Mouse (Mus musculus): ENCODE measurements around the gene Uvrag.
A peak's percentile ranks its signal among the peaks of the same experiment; 100 is the strongest.

Gene Uvrag

GRCm38 (mm10) chr7:99023931-99024330 is 117.0 kb downstream of the Uvrag start:
- peak; percentile 41 for DNase-seq (ENCODE audit: low read depth, low spot score)

GRCm38 (mm10) chr7:99021277-99021676 is 119.7 kb downstream of the Uvrag start:
- no peak for DNase-seq (ENCODE audit: low read depth, low spot score)

GRCm38 (mm10) chr7:99020353-99020752 is 120.6 kb downstream of the Uvrag start:
- DNase-seq (ENCODE audit: low read depth, low spot score): no peak

- no peak for DNase-seq (ENCODE audit: low read depth, low spot score)
These were observed 123.6 kb downstream of the Uvrag start for GRCm38 (mm10) chr7:99017224-99017844.

GRCm38 (mm10) chr7:99015914-99016313 is 125.0 kb downstream of the Uvrag start:
- no peak for DNase-seq (ENCODE audit: low read depth, low spot score)

DNA sequence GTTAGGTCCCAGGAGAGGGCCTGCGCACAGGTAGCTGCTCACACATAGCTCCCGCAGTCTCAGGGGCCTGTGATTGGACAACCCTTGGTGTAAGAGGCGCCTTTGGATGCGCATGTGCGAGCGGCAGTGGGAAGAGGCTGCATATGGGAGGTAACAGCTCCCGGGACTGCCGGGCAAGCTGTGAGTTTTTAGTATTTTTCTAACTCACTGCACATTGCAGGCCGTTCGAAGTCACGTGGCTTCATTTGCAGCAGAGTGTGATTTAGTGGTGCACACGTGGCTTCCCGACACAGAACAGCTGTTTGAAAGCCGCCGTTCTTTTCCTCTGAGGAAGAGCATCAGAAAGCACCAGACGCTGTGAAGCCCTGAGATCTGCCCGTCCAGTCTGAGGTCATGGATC is 125.5 kb downstream of the Uvrag start:
- peak; percentile 70 for DNase-seq (ENCODE audit: low read depth, low spot score)

GRCm38 (mm10) chr7:99014620-99015019 is 126.3 kb downstream of the Uvrag start:
- no peak for DNase-seq (ENCODE audit: low read depth, low spot score)

DNA sequence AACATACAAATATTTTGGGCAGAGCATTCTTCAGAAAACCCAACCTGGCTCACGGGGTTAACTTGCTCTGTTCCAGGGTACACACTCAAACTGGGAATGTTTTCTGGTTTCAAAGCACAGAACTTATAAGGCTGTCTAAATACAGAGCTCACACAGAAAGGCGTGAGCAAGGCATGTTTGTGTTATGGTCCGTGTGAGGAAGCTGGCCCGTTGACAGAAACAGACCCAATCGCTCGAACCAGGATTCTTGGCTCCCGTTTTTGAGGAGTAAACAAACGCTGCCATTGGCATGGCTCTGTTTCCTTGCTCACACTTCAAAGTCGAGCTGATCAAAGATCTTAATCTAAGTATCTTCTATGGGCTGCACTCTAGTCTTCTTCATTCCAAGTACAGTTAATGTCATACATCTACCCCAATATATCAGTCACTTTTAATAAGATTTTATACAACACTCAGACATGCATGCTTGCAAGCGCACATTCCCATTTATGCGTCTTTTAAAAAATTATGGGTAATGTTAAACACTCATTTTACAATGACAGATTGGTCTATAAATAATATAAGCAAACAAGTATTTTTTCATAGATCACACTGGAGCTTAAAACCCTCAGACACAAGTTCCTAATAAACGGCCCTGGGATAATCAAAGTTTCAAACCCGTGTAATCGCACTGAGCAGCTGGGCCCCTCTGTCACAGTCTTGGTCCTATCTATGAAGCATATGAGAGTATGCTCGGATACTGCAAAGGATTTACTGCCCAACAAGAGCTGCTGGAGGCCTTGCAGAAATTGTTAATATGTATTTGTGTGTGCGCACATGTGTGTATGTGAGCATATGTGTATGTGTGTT is 133.2 kb downstream of the Uvrag start:
- DNase-seq (ENCODE audit: low read depth, low spot score): no peak

DNA sequence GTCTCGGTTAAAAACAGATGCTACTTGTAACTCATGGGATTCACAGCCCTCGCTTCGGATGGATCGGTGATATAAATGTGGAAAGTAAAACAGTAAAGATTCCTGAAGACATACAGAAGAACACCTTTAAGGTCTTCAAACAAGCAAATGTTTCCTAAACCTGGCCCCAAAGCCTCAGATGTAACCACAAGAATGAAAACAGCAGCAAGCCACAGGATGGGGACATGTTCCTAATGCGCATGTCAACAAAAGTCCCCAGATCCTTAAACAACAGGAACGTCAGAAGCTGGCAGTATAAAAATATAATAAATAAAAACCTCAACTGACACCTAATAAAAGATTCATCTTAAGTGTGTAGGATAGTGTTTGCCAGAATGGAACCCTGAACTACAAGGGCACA is 137.7 kb downstream of the Uvrag start:
- no peak for DNase-seq (ENCODE audit: low read depth, low spot score)

DNA sequence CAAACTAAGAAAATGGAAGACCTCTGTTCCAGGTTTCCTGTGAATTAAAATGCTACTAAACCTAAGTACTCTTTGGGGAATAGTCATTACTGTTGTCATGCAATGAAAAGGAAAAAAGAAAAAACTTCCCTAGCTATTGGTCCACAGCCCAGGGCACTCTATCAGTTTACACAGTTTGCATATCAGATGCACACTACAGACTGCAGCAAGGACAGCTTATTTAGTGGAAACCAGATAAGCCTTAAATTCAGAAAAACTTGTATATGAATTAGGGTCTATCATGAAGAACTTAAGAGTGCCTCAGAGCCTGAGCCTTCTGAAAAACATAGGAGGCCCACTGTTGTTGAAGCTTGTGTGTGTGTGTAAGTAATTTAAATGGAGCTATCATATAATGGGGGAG is 142.2 kb downstream of the Uvrag start:
- no peak for DNase-seq (ENCODE audit: low read depth, low spot score)

- no peak for DNase-seq (ENCODE audit: low read depth, low spot score)
These were observed 143.2 kb downstream of the Uvrag start for GRCm38 (mm10) chr7:98997760-98998159.

- DNase-seq (ENCODE audit: low read depth, low spot score): no peak
These were observed 144.2 kb downstream of the Uvrag start for GRCm38 (mm10) chr7:98996791-98997190.

DNA sequence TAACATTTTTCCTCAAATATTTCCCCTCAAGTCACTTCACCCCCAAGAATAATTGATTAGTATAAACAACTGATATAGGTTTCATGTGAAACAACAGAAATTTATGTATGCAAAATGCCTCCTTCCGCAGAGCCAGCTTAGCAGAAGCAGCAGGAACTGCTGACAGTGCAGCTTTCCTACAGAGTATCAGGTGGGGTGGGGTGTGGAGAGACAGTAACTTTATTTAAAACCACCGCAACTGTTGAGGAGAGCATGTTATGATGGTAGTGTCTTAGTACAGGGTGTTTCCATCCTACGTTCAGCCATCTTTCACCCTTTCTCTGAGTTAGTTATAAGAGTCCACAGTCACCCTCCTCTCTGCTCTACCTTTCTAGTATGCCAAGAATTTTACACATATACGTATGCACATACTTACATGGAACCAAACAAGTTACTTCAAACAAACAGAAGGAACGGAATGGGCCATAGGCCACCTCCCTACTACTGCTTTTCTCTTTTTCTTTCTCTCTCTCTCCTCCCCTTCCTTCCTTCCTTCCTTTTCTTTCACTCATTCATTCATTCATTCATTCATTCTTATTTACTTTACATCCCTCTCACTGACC is 145.7 kb downstream of the Uvrag start:
- no peak for DNase-seq (ENCODE audit: low read depth, low spot score)

GRCm38 (mm10) chr7:98994137-98994536 is 146.8 kb downstream of the Uvrag start:
- DNase-seq (ENCODE audit: low read depth, low spot score): no peak

DNA sequence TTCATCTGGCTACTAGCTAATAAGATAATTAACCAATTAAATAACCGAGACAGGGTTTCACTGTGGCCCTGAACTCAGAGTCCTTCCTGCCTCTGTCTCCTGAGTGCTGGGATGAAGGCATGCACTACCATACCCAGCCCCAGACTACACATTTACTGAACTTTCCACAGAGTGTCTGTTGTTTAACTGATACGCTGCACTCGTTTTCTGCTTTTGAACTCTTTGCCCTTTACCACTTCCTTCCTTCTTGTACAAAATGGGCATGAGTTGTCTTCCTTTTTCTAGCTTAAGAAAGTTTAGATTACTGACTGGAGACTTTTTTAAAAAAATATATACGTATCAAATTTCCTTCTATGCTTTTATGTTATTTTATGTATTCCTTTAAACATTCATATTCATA is 147.5 kb downstream of the Uvrag start:
- no peak for DNase-seq (ENCODE audit: low read depth, low spot score)

GRCm38 (mm10) chr7:98991204-98991761 is 149.7 kb downstream of the Uvrag start:
- DNase-seq (ENCODE audit: low read depth, low spot score): no peak

- DNase-seq (ENCODE audit: low read depth, low spot score): no peak
These were observed 150.4 kb downstream of the Uvrag start for GRCm38 (mm10) chr7:98990510-98990909.

- DNase-seq (ENCODE audit: low read depth, low spot score): no peak
These were observed 153.9 kb downstream of the Uvrag start for GRCm38 (mm10) chr7:98986962-98987441.

GRCm38 (mm10) chr7:98985935-98986334 is 155.0 kb downstream of the Uvrag start:
- DNase-seq (ENCODE audit: low read depth, low spot score): no peak

DNA sequence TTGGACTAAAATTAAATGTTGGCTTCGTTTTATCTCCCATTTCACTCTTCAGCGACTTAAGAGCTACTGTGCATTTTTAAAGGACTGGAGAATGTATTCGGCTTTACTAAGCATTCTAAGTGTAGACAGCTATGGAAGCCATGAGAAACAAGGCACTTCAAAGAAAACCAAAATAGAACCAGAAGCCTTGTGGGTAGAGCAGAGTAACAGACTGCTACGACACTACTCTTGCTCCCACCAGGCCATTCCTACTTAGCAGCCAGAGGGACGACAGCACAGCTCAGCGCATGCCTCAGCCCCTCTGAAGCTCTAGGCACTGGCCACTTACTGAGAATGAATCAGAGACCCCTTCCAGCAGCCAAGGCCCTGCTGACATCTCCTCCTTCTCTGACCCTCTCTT is 155.5 kb downstream of the Uvrag start:
- DNase-seq (ENCODE audit: low read depth, low spot score): no peak

GRCm38 (mm10) chr7:98984319-98984718 is 156.6 kb downstream of the Uvrag start:
- no peak for DNase-seq (ENCODE audit: low read depth, low spot score)

GRCm38 (mm10) chr7:98983058-98983457 is 157.9 kb downstream of the Uvrag start:
- DNase-seq (ENCODE audit: low read depth, low spot score): no peak
